Mouse (Mus musculus) liver, embryonic 16.5 days (tissue): ENCODE data around the gene Kmo. TPM values are rescaled to one million over a fixed set of nuclear protein-coding genes. Genes with fewer than 3 reads are reported as not detected.

Experiments
- ATAC-seq: fragments of 200-750 bp; cut with Nextera tagmentation; 2 replicates; pipeline ENCODE4 v1.8.0; 2017; ENCODE audit warnings: low read depth, mild to moderate bottlenecking, moderate number of reproducible peaks, moderate library complexity
- H3K27ac ChIP-seq: fragments of 300-500 bp; sonication (generic); 2 replicates; pipeline ENCODE4 v1.5.1; 2014; ENCODE audit warnings: mild to moderate bottlenecking, low read length
- H3K27me3 ChIP-seq: fragments of 300-500 bp; sonication (generic); 2 replicates; pipeline ENCODE4 v1.6.1; 2014; ENCODE audit warnings: low read depth, low read length, mixed read lengths; ENCODE audit not compliant: control insufficient read depth, insufficient read depth
- H3K36me3 ChIP-seq: fragments of 300-500 bp; sonication (generic); 2 replicates; pipeline ENCODE4 v1.6.1; 2014; ENCODE audit warnings: mild to moderate bottlenecking; ENCODE audit not compliant: control insufficient read depth, insufficient read depth
- H3K4me1 ChIP-seq: fragments of 300-500 bp; sonication (generic); 2 replicates; pipeline ENCODE4 v1.6.1; 2014; ENCODE audit warnings: low read depth, low read length, mixed read lengths; ENCODE audit not compliant: control insufficient read depth
- H3K4me2 ChIP-seq: fragments of 300-500 bp; sonication (generic); 2 replicates; pipeline ENCODE4 v1.6.1; 2014; ENCODE audit warnings: low read depth, low read length, mixed read lengths
- H3K4me3 ChIP-seq: fragments of 300-500 bp; sonication (generic); 2 replicates; pipeline ENCODE4 v1.5.1; 2014; ENCODE audit warnings: low read depth, mild to moderate bottlenecking, low read length
- H3K9ac ChIP-seq: fragments of 300-500 bp; sonication (generic); 2 replicates; pipeline ENCODE4 v1.6.1; 2014; ENCODE audit warnings: low read depth, low read length
- H3K9me3 ChIP-seq: fragments of 300-500 bp; sonication (generic); replicated peaks from 2 replicates; pipeline ENCODE4 v1.6.1; 2016; ENCODE audit warnings: low read length; ENCODE audit not compliant: control insufficient read depth
- WGBS: fragments of 180-500 bp; shearing (Covaris S2); extraction: QIAGEN DNeasy Blood & Tissue Kit; methylation state at CpG from one replicate; pipeline ENCODE4 v1.1.7; 2014; ENCODE audit not compliant: insufficient replicate concordance; 5-methylcytosine and 5-hydroxymethylcytosine counted together
- polyA plus RNA-seq: library from polyadenylated mRNA; unstranded; fragments of >200 nt; fragmentation: Nextera tagmentation; extraction: Ambion mirVana; gene quantifications from 2 replicates; pipeline ENCODE4 v1.2.1, GENCODE M21; 2015

Gene Kmo
- polyA plus RNA-seq = 13.4 and 15.0 TPM in 2 replicates

- 79% methylated on average over 13 of the region's 13 CpGs for WGBS
- no peak for ATAC-seq
- Histone ChIP-seq H3K4me1 (peaks cover 13% of the 10 kb centered on the region), H3K36me3 (peaks cover 16% of the 10 kb centered on the region), H3K27ac (no peak within 1 kb of the TSS), H3K9ac (no peak within 1 kb of the TSS), H3K4me2 (no peak within 1 kb of the TSS), H3K4me3 (no peak within 1 kb of the TSS), H3K27me3 (no peaks in the 10 kb centered on the region), H3K9me3 (no peaks in the 10 kb centered on the region)
These were observed at the start of gene Kmo for GRCm38 (mm10) chr1:175619814-175620431. Gene Kmo, plus strand, starts transcription at chr1:175620381.

GRCm38 (mm10) chr1:175574129-175574528 lies 46.1 kb upstream of the Kmo start:
- H3K4me1 ChIP-seq = no peaks in the 10 kb centered on the region

DNA sequence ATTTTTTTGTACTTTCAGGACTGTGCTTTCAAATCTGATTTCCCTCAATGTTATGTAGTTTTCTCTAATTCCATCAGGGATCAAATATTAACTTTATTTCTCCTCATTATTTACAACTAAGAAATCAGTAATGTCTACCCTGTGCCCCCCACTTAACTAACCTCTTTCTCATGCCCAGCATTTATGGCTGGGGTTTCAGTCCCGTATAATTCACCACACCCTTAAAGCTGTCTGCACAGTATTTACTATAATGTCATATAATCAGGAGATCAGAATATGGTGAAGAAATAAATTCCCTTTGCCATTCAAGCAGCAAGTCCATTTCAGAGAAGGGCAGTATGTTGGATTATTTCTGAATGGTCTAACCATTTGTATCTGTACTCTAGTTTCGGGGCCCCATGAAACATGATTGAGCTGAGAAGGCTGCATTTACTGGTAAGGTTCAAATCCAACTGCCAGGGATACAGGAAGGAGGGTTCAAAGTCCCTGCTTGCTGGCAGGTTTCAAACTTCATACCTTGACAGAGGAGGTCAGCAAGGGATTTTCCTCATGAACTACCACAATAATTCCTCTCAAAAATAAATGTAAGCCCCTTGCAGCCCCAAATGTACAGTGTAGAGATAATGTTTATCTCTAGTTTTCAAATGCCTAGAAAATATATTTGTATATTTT lies 41.6 kb upstream of the Kmo start:
- Histone ChIP-seq H3K27ac (no peak overlapping the region), H3K27me3 (no peaks in the 10 kb centered on the region), H3K9me3 (no peaks in the 10 kb centered on the region), H3K36me3 (no peaks in the 10 kb centered on the region), H3K4me3 (no peak overlapping the region), H3K4me2 (no peak overlapping the region), H3K4me1 (no peaks in the 10 kb centered on the region), H3K9ac (no peak overlapping the region)
- WGBS = 57% methylated on average over 2 of the region's 2 CpGs
- ATAC-seq = no peak

More at GRCm38 (mm10) chr1:175574129-175574528, 46.1 kb upstream of the Kmo start:
- no peak for ATAC-seq
- no peak overlapping the region for H3K4me3 ChIP-seq
- no peaks in the 10 kb centered on the region for H3K9me3 ChIP-seq
- no peak overlapping the region for H3K9ac ChIP-seq
- H3K27me3 ChIP-seq = no peaks in the 10 kb centered on the region
- no peaks in the 10 kb centered on the region for H3K36me3 ChIP-seq
- H3K27ac ChIP-seq = no peak overlapping the region
- WGBS = 53% methylated on average over 2 of the region's 2 CpGs
- no peak overlapping the region for H3K4me2 ChIP-seq

DNA sequence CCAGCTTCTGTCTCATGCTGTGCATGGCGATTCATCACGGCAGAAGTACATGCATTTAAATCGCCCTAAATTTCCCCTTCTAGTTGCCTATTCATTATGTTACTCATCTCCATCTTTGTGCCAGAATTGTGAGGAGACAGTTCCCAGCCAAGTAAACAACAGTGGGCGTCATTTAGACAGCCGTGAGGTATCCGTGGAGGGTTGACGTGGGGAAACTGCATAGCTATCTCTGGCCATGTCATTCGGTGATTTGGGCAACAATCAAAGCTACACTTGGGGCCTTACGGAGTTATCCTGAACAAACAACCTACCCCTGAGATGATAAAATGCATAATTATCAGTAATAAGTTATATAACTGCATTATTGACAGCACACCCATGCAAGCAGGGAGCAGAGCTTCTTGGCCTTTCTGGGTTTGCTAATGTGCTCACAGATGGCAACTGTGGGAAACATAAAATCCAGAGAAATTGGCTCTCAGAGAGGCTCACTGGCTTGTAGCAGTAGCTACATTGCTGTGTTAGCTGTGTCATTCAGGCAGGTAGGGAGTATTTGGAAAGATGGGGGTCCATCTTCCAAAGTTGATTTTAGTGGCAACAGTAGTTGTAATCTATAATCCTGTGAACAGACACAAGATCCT lies 40.5 kb upstream of the Kmo start:
- ATAC-seq = no peak
- no peaks in the 10 kb centered on the region for H3K36me3 ChIP-seq
- no peak overlapping the region for H3K27ac ChIP-seq
- no peak overlapping the region for H3K4me3 ChIP-seq
- H3K4me2 ChIP-seq = no peak overlapping the region
- no peaks in the 10 kb centered on the region for H3K4me1 ChIP-seq
- 65% methylated on average over 9 of the region's 9 CpGs for WGBS
- no peaks in the 10 kb centered on the region for H3K9me3 ChIP-seq
- no peak overlapping the region for H3K9ac ChIP-seq
- no peaks in the 10 kb centered on the region for H3K27me3 ChIP-seq

GRCm38 (mm10) chr1:175580346-175580745 lies 39.8 kb upstream of the Kmo start:
- ATAC-seq = no peak
- 63% methylated on average over 7 of the region's 7 CpGs for WGBS
- no peaks in the 10 kb centered on the region for H3K36me3 ChIP-seq

DNA sequence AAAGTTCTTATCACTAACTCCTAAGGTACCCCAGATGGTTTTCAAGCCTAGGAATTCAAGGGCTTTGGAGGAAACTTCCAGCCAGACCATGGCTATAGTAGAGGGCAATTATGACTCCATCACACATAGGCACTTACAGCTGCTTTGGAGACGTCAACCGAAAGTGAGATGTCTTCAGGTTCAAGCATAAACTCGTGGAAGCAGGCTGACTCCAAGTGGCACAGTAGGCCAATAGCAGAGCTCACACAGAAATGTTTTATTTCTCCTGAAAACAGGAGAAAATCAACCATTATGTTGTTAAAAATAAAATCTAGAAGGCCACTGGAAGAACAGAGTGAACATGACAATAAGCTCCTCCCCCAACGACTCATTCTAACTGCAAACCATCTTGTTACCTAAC lies 37.4 kb upstream of the Kmo start:
- H3K4me3 ChIP-seq = no peak overlapping the region
- H3K9ac ChIP-seq = no peak overlapping the region
- H3K36me3 ChIP-seq = no peaks in the 10 kb centered on the region
- no peaks in the 10 kb centered on the region for H3K9me3 ChIP-seq
- H3K4me2 ChIP-seq = no peak overlapping the region
- no peaks in the 10 kb centered on the region for H3K27me3 ChIP-seq
- 70% methylated on average over 4 of the region's 4 CpGs for WGBS
- no peaks in the 10 kb centered on the region for H3K4me1 ChIP-seq
- no peak for ATAC-seq
- H3K27ac ChIP-seq = no peak overlapping the region

More at GRCm38 (mm10) chr1:175580346-175580745, 39.8 kb upstream of the Kmo start:
- no peak overlapping the region for H3K4me3 ChIP-seq
- H3K4me2 ChIP-seq = no peak overlapping the region
- no peaks in the 10 kb centered on the region for H3K9me3 ChIP-seq
- no peak overlapping the region for H3K9ac ChIP-seq
- no peaks in the 10 kb centered on the region for H3K27me3 ChIP-seq
- no peak overlapping the region for H3K27ac ChIP-seq
- H3K4me1 ChIP-seq = no peaks in the 10 kb centered on the region

- Histone ChIP-seq H3K4me2 (no peak overlapping the region), H3K27ac (no peak overlapping the region), H3K4me1 (no peaks in the 10 kb centered on the region), H3K9ac (no peak overlapping the region), H3K36me3 (no peaks in the 10 kb centered on the region), H3K27me3 (no peaks in the 10 kb centered on the region), H3K4me3 (no peak overlapping the region), H3K9me3 (no peaks in the 10 kb centered on the region)
- WGBS = 43% methylated on average over 2 of the region's 2 CpGs
- no peak for ATAC-seq
These were observed 34.9 kb upstream of the Kmo start for GRCm38 (mm10) chr1:175585267-175585666.

DNA sequence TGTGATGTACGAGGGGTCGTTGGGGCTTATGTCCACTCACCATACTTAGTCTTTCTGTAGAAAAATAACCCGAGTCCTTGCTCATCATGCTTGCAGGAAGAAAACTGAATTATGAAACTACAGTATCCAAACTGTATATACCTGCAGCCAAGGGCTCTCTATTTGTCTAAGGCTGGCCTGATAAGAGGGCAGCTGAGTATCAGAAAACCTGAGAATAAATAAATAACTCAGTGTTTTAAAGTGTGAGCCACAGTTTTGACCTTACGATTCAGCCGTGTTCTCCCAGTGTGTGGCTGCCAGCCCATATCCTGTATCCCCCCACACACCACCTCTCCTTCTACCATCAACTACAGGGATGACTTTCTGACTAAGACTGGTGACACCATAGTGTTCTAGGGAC lies 33.5 kb upstream of the Kmo start:
- 58% methylated on average over 5 of the region's 5 CpGs for WGBS
- Histone ChIP-seq H3K9me3 (no peaks in the 10 kb centered on the region), H3K4me2 (no peak overlapping the region), H3K27me3 (no peaks in the 10 kb centered on the region), H3K27ac (no peak overlapping the region), H3K9ac (no peak overlapping the region), H3K36me3 (no peaks in the 10 kb centered on the region), H3K4me1 (no peaks in the 10 kb centered on the region), H3K4me3 (no peak overlapping the region)
- ATAC-seq = no peak

- no peak overlapping the region for H3K9ac ChIP-seq
- no peak overlapping the region for H3K27ac ChIP-seq
- H3K4me2 ChIP-seq = no peak overlapping the region
- no peaks in the 10 kb centered on the region for H3K4me1 ChIP-seq
- H3K9me3 ChIP-seq = no peaks in the 10 kb centered on the region
- ATAC-seq = no peak
- no peaks in the 10 kb centered on the region for H3K27me3 ChIP-seq
- H3K36me3 ChIP-seq = no peaks in the 10 kb centered on the region
- WGBS = 89% methylated on average over 1 of the region's 1 CpGs
- H3K4me3 ChIP-seq = no peak overlapping the region
These were observed 27.3 kb upstream of the Kmo start for GRCm38 (mm10) chr1:175592832-175593231.
